Mouse (Mus musculus) E14TG2a.4 (cell line): Measurements from ENCODE around the gene Marcks.

Experiments
- CTCF ChIP-seq: conservative IDR thresholded peaks from 2 replicates; pipeline ENCODE4 v1.5.1; 2014; ENCODE audit warnings: low read length
- NANOG ChIP-seq: IDR thresholded peaks from 2 replicates; pipeline ENCODE4 v1.6.1; 2014; ENCODE audit warnings: borderline replicate concordance, low read length, mixed read lengths
- POU5F1 ChIP-seq: IDR thresholded peaks from 2 replicates; pipeline ENCODE4 v1.6.1; 2014; ENCODE audit warnings: low read length, borderline replicate concordance

GRCm38 (mm10) chr10:37140166-37140735 lies 1.5 kb upstream of the Marcks start:
- TF ChIP-seq CTCF = no peak
- TF ChIP-seq POU5F1 = no peak
- TF ChIP-seq NANOG = no peak
